Mouse (Mus musculus) 3T3-L1 (cell line): ENCODE results near the gene Gm13178.

ENCODE experiments used
- DNase-seq: peaks from one replicate; pipeline ENCODE4 v3.0.0-alpha.2; 2015; ENCODE audit warnings: low read depth, low spot score

Gene Gm13178

DNA sequence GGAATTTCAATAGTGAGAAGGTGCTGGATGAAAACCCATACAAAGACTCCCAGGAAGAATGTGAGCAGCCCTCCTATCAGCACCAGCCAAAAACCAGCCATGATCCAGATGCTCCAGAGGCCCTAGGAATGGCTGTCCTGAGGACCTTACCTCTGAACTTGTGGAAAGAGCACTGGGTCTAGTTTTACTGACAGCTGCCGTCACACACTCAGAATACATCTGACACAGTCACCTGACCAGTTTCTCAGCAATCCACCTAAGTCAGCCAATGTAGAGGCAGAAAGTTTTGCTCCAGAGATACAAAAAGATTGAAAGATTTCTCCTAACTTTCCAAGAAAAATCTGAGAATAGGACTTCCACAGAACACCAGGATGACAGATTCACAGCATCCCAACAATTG is at the start of gene Gm13178:
Gm13178 (minus strand) TSS at position 101 of the 400 bp plus-strand sequence.
- DNase-seq: no peak

DNA sequence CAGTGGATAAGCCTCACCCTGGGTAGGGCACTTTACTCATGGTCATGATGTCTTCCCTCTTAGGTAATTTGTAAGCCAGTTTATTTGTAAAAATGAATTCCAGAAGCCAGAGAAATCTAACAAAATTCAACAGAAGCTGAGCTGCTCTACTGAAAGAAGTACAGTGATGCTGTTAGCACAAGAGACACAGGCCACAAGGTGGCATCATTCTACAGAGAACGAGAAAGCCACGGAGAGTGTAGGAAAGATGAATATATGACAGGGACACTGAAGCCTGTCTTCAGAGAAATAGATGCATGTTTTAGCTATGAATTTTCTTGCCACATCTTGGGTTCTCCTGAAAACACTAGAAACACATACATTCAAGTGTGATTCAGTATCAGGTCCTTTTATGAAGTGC is 44.5 kb upstream of the Gm13178 start:
- peak; percentile 58 for DNase-seq

GRCm38 (mm10) chr4:144749139-144749538 is 27.9 kb upstream of the Gm13178 start:
- DNase-seq: no peak

DNA sequence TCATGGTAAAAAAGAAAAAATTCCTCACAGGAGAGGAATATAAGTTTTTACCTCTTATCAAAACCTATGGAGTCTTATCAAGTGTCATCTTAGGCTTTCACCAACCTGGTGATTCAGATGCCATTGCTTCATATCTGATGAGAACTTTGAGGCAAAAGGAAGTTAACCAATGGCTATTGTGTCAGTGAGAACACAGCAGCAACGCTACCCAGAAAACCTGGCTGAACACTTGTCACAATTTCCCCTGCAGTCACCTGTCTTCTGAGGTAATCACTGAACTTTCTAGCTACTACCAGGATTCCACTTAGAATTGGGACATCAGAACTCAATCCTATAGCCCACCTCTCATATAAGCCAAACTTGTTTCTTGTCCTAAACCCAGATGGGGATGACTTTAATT is 1.5 kb downstream of the Gm13178 start:
- no peak for DNase-seq

DNA sequence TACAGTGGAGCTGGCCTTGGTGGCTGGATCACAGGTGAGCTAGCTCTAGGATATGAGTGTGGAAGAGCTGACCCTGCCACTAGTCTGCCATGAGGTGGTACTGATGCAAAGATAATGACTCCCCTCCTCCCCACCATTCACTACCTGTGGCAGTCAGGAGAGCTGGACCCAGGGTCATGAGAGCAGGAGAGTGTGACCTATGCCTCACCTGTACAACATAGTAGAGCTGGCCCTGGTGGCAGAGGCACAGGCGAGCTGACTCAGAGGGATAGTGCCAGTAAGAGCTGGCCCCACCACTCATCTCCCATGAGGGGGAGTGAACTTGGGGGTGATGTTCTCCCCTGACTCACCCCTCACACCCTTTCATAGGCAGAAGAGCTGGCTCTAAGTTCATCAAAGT is 2.9 kb downstream of the Gm13178 start:
- DNase-seq: no peak

DNA sequence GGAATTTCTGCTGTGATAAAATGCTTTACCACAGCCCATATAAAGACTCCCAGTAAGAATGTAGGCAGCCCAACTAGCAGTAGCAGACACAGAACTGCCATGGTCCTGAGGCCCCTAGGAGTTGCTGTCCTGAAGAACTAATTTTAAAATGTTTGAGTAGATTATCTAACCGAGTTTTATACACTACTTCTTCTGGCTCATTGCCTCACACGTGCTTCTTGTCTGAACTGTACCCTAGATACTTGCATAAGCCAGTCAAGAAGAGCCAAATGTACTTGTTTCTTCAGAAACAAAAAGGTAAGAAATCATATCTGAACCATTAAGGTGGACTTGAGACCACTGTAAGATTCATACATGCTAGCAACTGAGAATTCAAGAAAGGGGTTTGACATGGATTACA is 34.9 kb downstream of the Gm13178 start, which contains the start of gene Gm436:
Gm436 (minus strand) TSS at position 101 of the 400 bp plus-strand sequence.
- DNase-seq: no peak
